Mouse (Mus musculus) layer of hippocampus, postnatal 10 days (tissue): ENCODE measurements around the gene Plcg2. TPM values are rescaled to one million over a fixed set of nuclear protein-coding genes. Genes with fewer than 3 reads are reported as not detected.

Experiments used
- DNase-seq, 2 experiments: peaks; one replicate each; pipeline ENCODE4 v3.0.0; 2021; ENCODE audit warnings: low spot score in 2 of 2
- total RNA-seq, 2 experiments: library from RNA; stranded (reverse); gene quantifications; 2 replicates each; pipeline ENCODE4 v1.2.3; 2021

Gene Plcg2
- total RNA-seq, 2 experiments from 2014 or later = 2.8 to 3.2 TPM

GRCm38 (mm10) chr8:117546386-117546785, 48.3 kb downstream of the Plcg2 start:
- DNase-seq = no peak

DNA sequence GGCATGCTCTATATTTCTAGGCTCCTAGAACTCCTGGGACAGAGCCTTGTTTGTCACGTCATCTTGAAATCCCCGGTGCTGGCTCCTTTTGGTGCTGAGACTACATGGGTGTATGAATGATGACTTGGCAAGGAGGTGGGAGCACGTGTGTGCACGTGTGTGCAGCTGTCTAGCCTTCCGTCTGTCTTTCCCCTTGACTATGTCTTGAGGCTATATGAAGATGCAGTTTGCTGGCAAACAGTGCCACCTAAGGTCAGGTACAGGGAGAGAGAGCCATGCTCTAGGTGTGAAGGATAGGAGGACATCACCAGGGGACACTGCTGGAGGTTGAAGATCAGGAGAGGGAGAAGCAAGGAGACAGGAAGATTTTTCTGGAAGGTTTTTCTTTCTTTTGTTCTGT, 49.9 kb downstream of the Plcg2 start:
- DNase-seq = no peak

DNA sequence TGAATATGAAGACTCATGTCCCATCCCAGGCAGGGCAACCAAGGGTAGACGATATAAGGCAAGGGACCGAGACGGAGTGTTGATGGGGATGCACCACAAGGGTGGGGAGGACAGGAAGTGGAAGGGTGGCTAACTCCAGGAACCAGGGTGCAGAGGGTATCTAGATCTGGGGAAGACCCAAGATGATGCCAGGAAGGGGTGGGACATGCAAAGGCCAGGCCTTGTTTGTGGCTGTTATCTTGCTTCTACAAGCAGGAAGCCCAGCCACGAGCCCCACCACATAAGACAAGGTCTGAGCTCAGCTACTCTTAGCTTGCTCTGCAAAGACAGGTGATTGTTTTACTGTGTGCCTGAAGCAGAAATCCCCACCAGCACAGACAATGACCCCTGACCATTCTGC, 50.4 kb downstream of the Plcg2 start:
- DNase-seq = no peak

GRCm38 (mm10) chr8:117550529-117550928, 52.4 kb downstream of the Plcg2 start:
- no peak for DNase-seq

GRCm38 (mm10) chr8:117561014-117561413, 62.9 kb downstream of the Plcg2 start:
- no peak for DNase-seq

GRCm38 (mm10) chr8:117561735-117562361, 63.8 kb downstream of the Plcg2 start:
- no peak for DNase-seq

DNA sequence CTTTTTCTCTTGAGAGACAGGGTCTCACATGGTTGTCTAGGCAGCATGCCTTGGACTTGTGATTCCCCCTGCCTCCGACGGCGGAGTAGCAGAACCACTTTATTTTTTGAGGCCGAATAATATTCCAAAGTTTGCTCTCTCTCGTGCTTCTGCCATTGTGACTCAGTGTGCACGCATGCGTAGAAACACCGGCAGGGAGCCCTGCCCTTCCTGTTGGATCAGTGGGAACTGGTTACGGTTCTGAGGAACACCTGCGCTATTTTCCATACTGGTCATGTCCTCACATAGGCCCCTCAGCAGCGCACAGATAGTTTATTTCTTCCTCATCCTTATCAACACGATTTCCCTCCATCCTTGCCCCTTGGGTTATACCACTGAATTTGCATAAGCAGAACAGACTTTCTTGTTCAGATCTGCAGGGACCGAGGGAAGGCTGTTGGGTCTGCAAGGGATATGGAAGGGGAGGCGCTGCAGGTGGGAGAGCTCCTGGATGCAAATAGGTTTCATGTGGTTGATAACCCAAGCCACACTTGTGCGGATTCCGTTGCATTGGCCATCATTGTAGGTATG, 64.4 kb downstream of the Plcg2 start:
- no peak for DNase-seq

DNA sequence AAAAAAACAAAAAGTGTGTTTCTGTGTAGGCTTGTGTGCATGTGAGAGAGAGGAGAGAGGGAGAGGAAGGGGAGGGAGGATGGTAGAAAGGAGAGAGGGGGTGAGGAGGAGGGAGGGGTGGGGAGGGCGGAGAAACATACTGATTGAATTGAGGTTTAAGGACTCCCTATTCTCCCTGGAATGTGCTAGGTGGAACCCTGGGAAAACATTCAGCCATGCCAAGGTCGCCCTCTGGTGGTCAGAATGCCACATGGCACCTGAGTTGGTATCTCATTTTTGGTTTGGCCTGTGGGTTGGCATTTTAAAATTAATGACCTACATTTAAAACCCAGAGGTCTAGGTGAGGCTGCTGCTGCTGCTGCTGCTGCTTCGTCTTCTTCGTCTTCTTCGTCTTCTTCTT, 71.3 kb downstream of the Plcg2 start:
- DNase-seq = peak; percentile 84 to 85

- DNase-seq = no peak
Observed at GRCm38 (mm10) chr8:117576291-117576785, 78.2 kb downstream of the Plcg2 start.

DNA sequence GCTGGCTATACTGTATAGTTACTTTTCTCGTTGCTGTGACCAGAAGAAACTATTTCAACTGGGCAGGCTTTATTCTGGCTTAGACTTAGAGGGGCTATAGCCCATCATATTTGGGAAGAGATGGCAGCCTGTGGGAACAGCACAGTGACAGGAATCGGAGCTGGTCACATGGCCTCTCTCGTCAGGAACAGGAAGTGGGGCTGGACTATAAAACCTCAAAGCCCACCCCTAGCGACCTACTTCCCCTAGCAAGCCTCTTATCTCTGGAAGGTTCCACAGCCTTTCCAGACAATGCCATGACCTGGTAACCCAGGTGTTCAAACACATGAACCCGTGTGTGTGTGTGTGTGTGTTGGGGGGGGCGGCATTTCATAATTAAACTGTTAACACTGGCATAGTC, 79.0 kb downstream of the Plcg2 start:
- no peak for DNase-seq

- DNase-seq = no peak
Observed at GRCm38 (mm10) chr8:117577883-117578282, 79.8 kb downstream of the Plcg2 start.

- DNase-seq = no peak
Observed at GRCm38 (mm10) chr8:117578856-117579255, 80.8 kb downstream of the Plcg2 start.

DNA sequence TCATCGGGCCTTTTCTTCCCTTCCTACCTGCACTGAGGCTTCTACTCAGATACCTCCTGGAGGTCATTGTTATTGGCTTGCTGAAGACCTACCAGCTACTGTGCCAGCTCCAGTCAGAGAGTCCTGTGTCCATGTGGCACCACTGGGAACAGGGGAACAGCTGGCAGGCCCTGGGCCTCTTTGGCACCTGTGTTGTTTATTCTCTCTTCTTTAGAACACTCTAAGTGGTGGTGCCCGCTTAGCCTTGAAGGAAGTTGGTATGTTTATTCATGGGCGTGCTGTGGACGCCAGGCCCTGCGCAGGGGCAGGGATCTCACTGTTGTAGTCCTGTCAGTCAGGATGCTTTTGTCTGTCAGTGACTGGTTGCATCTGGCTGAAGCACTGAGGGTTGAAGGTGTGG, 95.8 kb downstream of the Plcg2 start:
- no peak for DNase-seq

DNA sequence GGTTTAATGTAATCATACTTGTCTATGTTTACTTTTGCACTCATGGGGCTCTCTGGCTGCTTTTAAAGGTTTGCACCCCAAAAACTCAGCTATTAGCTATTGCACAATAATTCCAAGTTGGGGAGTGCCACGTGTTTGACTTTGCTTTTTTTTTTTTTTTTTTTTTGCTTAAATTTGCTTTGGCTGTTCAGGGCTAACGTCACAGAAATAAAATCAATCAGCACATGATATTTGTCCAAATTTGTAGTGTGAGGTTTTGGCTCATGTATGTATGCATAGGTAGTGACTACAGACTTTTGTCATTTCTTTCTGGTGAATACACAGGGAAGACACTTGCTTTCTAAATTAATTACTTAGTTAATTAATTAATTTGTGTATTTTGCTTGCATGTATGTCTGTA, 96.9 kb downstream of the Plcg2 start:
- no peak for DNase-seq

DNA sequence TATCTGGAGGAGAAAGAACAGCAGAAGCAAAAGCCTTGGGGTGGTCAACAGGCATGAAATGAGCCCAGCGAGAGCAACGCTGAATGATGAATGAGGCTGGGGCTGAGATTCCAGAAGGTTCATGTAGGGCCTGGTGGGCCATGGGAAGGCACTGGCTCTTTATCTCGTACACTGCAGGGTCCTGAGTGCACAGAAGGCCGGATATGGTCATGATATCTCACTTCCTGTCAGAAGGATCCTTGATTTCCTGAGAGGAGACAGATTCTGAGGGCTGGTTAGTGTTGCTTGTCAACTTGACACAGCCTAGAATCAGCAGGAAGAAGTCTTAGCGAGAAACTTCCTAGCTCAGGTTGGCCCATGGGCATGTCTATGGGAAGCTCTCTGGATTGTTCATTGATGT, 98.7 kb downstream of the Plcg2 start:
- DNase-seq = no peak

- DNase-seq = peak; percentile 26 to 35
Observed at GRCm38 (mm10) chr8:117600839-117601238, 102.7 kb downstream of the Plcg2 start.

GRCm38 (mm10) chr8:117604101-117604500, 106.0 kb downstream of the Plcg2 start:
- no peak for DNase-seq

- DNase-seq = no peak
Observed at GRCm38 (mm10) chr8:117604671-117605070, 106.6 kb downstream of the Plcg2 start.

GRCm38 (mm10) chr8:117605201-117605600, 107.1 kb downstream of the Plcg2 start:
- DNase-seq = no peak

GRCm38 (mm10) chr8:117610506-117610905, 112.4 kb downstream of the Plcg2 start:
- DNase-seq = no peak

GRCm38 (mm10) chr8:117612861-117613260, 114.8 kb downstream of the Plcg2 start:
- DNase-seq = no peak

- DNase-seq = peak; percentile 59 to 74
Observed at GRCm38 (mm10) chr8:117626040-117626838, 128.1 kb downstream of the Plcg2 start.
